Mouse (Mus musculus) right cerebral cortex, postnatal 14 days (tissue): ENCODE data around the gene Pik3cd.

Experiments used
- DNase-seq: peaks from one replicate; pipeline ENCODE4 v3.0.0; 2022

The Pik3cd gene

GRCm38 (mm10) chr4:149604518-149604917 is 97.9 kb downstream of the Pik3cd start:
- no peak for DNase-seq

GRCm38 (mm10) chr4:149603860-149604259 is 98.5 kb downstream of the Pik3cd start:
- no peak for DNase-seq

GRCm38 (mm10) chr4:149602236-149602635 is 100.1 kb downstream of the Pik3cd start:
- no peak for DNase-seq

GRCm38 (mm10) chr4:149601484-149601883 is 100.9 kb downstream of the Pik3cd start:
- no peak for DNase-seq

GRCm38 (mm10) chr4:149600130-149600529 is 102.2 kb downstream of the Pik3cd start:
- no peak for DNase-seq

- DNase-seq: no peak
Measured at GRCm38 (mm10) chr4:149599549-149599948, 102.8 kb downstream of the Pik3cd start.
